Mouse (Mus musculus) CH12.LX (cell line): ENCODE measurements around the gene Gpx8. TPM values are rescaled to one million over a fixed set of nuclear protein-coding genes. Genes with fewer than 3 reads are reported as not detected.

ENCODE experiments used
- DNase-seq: peaks from one replicate; pipeline ENCODE4 v3.0.0-alpha.2; 2013; ENCODE audit errors: extremely low read depth
- H3K27ac ChIP-seq: 2 replicates; pipeline ENCODE4 v1.5.1; 2012; ENCODE audit warnings: low read depth, mild to moderate bottlenecking, control low read depth, moderate library complexity; ENCODE audit not compliant: insufficient read depth
- H3K27me3 ChIP-seq: replicated peaks from 2 replicates; pipeline ENCODE3; 2012; ENCODE audit warnings: inconsistent platforms
- H3K36me3 ChIP-seq, 2 experiments: replicated peaks in 1 of 2; 2 replicates each; pipeline versions ENCODE3 to v1.6.1; 2012; ENCODE audit warnings: inconsistent platforms in 1 of 2, low read length in 1 of 2, mild to moderate bottlenecking in 1 of 2, mixed read lengths in 1 of 2, moderate library complexity in 1 of 2; ENCODE audit not compliant: control insufficient read depth in 1 of 2, insufficient read depth in 1 of 2
- H3K4me1 ChIP-seq, 2 experiments: 2 replicates each; pipeline ENCODE4 v1.6.1; 2012; ENCODE audit warnings: inconsistent platforms in 1 of 2, moderate library complexity in 1 of 2; ENCODE audit not compliant: insufficient read depth in 2 of 2, control insufficient read depth in 1 of 2
- H3K4me2 ChIP-seq: 2 replicates; pipeline ENCODE4 v1.6.1; 2012; ENCODE audit warnings: low read depth, mild to moderate bottlenecking, control low read depth; ENCODE audit not compliant: poor library complexity, insufficient read depth, severe bottlenecking
- H3K4me3 ChIP-seq, 3 experiments: fragments of 150-350 bp in 1 of 3; sonication (generic) in 1 of 3; replicated peaks in 1 of 3; 2 replicates each; pipeline versions ENCODE3 to v1.5.1; 2011 to 2012; ENCODE audit warnings: low read depth in 2 of 3, low read length in 2 of 3, mild to moderate bottlenecking in 2 of 3, moderate library complexity in 2 of 3, control low read depth in 1 of 3, improper control_type of control experiment in 1 of 3, inconsistent platforms in 1 of 3, mixed read lengths in 1 of 3; ENCODE audit not compliant: poor library complexity in 1 of 3
- H3K79me2 ChIP-seq: replicated peaks from 2 replicates; pipeline ENCODE4 v1.6.1; 2012; ENCODE audit warnings: mild to moderate bottlenecking, moderate library complexity; ENCODE audit not compliant: control insufficient read depth, poor library complexity, insufficient read depth, severe bottlenecking; ENCODE audit errors: extremely low read depth
- H3K9ac ChIP-seq: 2 replicates; pipeline ENCODE4 v1.6.1; 2012; ENCODE audit warnings: low read depth, mild to moderate bottlenecking, control low read depth, moderate library complexity; ENCODE audit not compliant: insufficient read depth
- H3K9me3 ChIP-seq: replicated peaks from 2 replicates; pipeline ENCODE3; 2012; ENCODE audit warnings: low read length, inconsistent platforms, mixed read lengths
- CHD2 ChIP-seq: IDR thresholded peaks from 2 replicates; pipeline ENCODE4 v1.6.1; 2011; ENCODE audit warnings: low read length, improper control_type of control experiment
- E2F4 ChIP-seq: IDR thresholded peaks from 2 replicates; pipeline ENCODE4 v1.6.1; 2011; ENCODE audit warnings: low read depth, low read length, improper control_type of control experiment; ENCODE audit not compliant: insufficient replicate concordance
- ELF1 ChIP-seq: IDR thresholded peaks from 2 replicates; pipeline ENCODE4 v1.6.1; 2014; ENCODE audit warnings: low read depth, mild to moderate bottlenecking, inconsistent platforms, low read length, improper control_type of control experiment
- EP300 ChIP-seq: IDR thresholded peaks from 2 replicates; pipeline ENCODE4 v1.6.1; 2011; ENCODE audit warnings: low read length, improper control_type of control experiment
- IRF4 ChIP-seq: IDR thresholded peaks from 2 replicates; pipeline ENCODE4 v1.6.1; 2014; ENCODE audit warnings: low read depth, mild to moderate bottlenecking, inconsistent platforms, low read length, improper control_type of control experiment
- KAT2A ChIP-seq: IDR thresholded peaks from 2 replicates; pipeline ENCODE4 v1.6.1; 2012; ENCODE audit warnings: low read length, improper control_type of control experiment, inconsistent platforms; ENCODE audit not compliant: insufficient replicate concordance
- MAFK ChIP-seq: IDR thresholded peaks from 2 replicates; pipeline ENCODE4 v1.6.1; 2011; ENCODE audit warnings: low read length, improper control_type of control experiment; ENCODE audit not compliant: insufficient replicate concordance
- MAX ChIP-seq: IDR thresholded peaks from 2 replicates; pipeline ENCODE4 v1.6.1; 2011; ENCODE audit warnings: low read length, improper control_type of control experiment
- MEF2A ChIP-seq: IDR thresholded peaks from 2 replicates; pipeline ENCODE4 v1.6.1; 2014; ENCODE audit warnings: low read depth, mild to moderate bottlenecking, inconsistent platforms, low read length, improper control_type of control experiment, borderline replicate concordance
- MXI1 ChIP-seq: IDR thresholded peaks from 2 replicates; pipeline ENCODE4 v1.6.1; 2011; ENCODE audit warnings: mild to moderate bottlenecking, low read depth, low read length, improper control_type of control experiment
- MYC ChIP-seq: IDR thresholded peaks from 2 replicates; pipeline ENCODE4 v1.6.1; 2011; ENCODE audit warnings: low read depth, mild to moderate bottlenecking, improper control_type of control experiment, low read length
- NELFE ChIP-seq: IDR thresholded peaks from 2 replicates; pipeline ENCODE4 v1.6.1; 2011; ENCODE audit warnings: low read depth, low read length, improper control_type of control experiment
- POLR2A ChIP-seq: IDR thresholded peaks from 2 replicates; pipeline ENCODE4 v1.6.1; 2011; ENCODE audit warnings: low read depth, mild to moderate bottlenecking, improper control_type of control experiment, low read length
- POLR2AphosphoS2 ChIP-seq: IDR thresholded peaks from 2 replicates; pipeline ENCODE4 v1.6.1; 2011; ENCODE audit warnings: low read depth, low read length, improper control_type of control experiment
- RAD21 ChIP-seq: IDR thresholded peaks from 2 replicates; pipeline ENCODE4 v1.6.1; 2011; ENCODE audit warnings: low read depth, mild to moderate bottlenecking, low read length, improper control_type of control experiment, moderate library complexity
- UBTF ChIP-seq: IDR thresholded peaks from 2 replicates; pipeline ENCODE4 v1.6.1; 2012; ENCODE audit warnings: low read depth, mild to moderate bottlenecking, inconsistent platforms, low read length, improper control_type of control experiment, moderate library complexity
- USF1 ChIP-seq: IDR thresholded peaks from 2 replicates; pipeline ENCODE4 v1.6.1; 2014; ENCODE audit warnings: low read depth, mild to moderate bottlenecking, inconsistent platforms, low read length, improper control_type of control experiment
- ZKSCAN1 ChIP-seq: IDR thresholded peaks from 2 replicates; pipeline ENCODE4 v1.6.1; 2012; ENCODE audit warnings: low read depth, inconsistent platforms, low read length, improper control_type of control experiment, borderline replicate concordance
- ZMIZ1 ChIP-seq: IDR thresholded peaks from 2 replicates; pipeline ENCODE4 v1.6.1; 2012; ENCODE audit warnings: low read depth, mild to moderate bottlenecking, inconsistent platforms, low read length, improper control_type of control experiment
- ZNF384 ChIP-seq: IDR thresholded peaks from 2 replicates; pipeline ENCODE4 v1.6.1; 2012; ENCODE audit warnings: low read depth, low read length, improper control_type of control experiment, inconsistent platforms
- dilution Hi-C: fragments of 300-500 bp; cut with MboI; formaldehyde crosslinking; loops from 2 replicates; pipeline ENCODE4 v1.14.3; 2020; ENCODE audit warnings: low sequenced_read_pairs; ENCODE audit not compliant: extremely low pct_unique_long_range_greater_than_20kb, extremely low pct_ligation_motif_present
- in situ Hi-C: fragments of 300-500 bp; cut with MboI; formaldehyde crosslinking; loops from 3 replicates; pipeline ENCODE4 v1.14.3; 2019; ENCODE audit warnings: low sequenced_read_pairs, low pct_ligation_motif_present, low pct_unique_long_range_greater_than_20kb, mixed read lengths
- polyA plus RNA-seq: library from polyadenylated mRNA; unstranded; fragments of >175 nt; gene quantifications from 2 replicates; pipeline ENCODE4 v1.2.1, GENCODE M21; 2012; ENCODE audit warnings: low read depth; ENCODE audit not compliant: insufficient read length
- total RNA-seq, 2 experiments: library from RNA; depleted of rRNA; stranded (reverse); fragments of 300-350 nt in 1 of 2; fragments of >200 nt in 1 of 2; gene quantifications; 2 replicates each; pipeline ENCODE4 v1.2.3; 2012 to 2014

Gene Gpx8
- total and polyA plus RNA-seq, 3 experiments, result not detected

- dilution Hi-C loops, result no loop called here
- Histone ChIP-seq H3K79me2 (no peaks in the 10 kb centered on the region), H3K27ac (no peak overlapping the region), H3K4me3 (no peak overlapping the region), H3K9me3 (no peaks in the 10 kb centered on the region), H3K4me2 (no peak overlapping the region), H3K36me3 (no peaks in the 10 kb centered on the region)
- DNase-seq, result no peak
- in situ Hi-C loops, result loop anchor here (10.0 to 25.0 kb wide), 2 partner anchors 219 to 758 kb away; partner anchors contain the start of gene Ankrd55
- TF ChIP-seq IRF4 (no peak), KAT2A (no peak), ZMIZ1 (no peak), MAX (no peak), E2F4 (no peak), USF1 (no peak), MYC (no peak), CHD2 (no peak), NELFE (no peak), RAD21 (no peak), MXI1 (no peak), POLR2AphosphoS2 (no peak), ZKSCAN1 (no peak), EP300 (no peak)
- TF ChIP-seq, all 38 proteins: peak for 0
- Histone ChIP-seq H3K4me1 (no peaks in the 10 kb centered on the region), H3K9ac (no peak overlapping the region), H3K27me3 (no peaks in the 10 kb centered on the region)
Observed at GRCm38 (mm10) chr13:113045458-113046110, 626 bp downstream of the Gpx8 start.

GRCm38 (mm10) chr13:113044876-113045275 lies 1.3 kb downstream of the Gpx8 start:
- Histone ChIP-seq H3K4me2 (no peak overlapping the region), H3K4me3 (no peak overlapping the region), H3K9me3 (no peaks in the 10 kb centered on the region), H3K79me2 (no peaks in the 10 kb centered on the region), H3K36me3 (no peaks in the 10 kb centered on the region), H3K27me3 (no peaks in the 10 kb centered on the region), H3K9ac (no peak overlapping the region), H3K4me1 (no peaks in the 10 kb centered on the region), H3K27ac (no peak overlapping the region)
- DNase-seq, result no peak
- dilution Hi-C loops, result no loop called here
- TF ChIP-seq ELF1 (no peak), UBTF (no peak), MXI1 (no peak), MEF2A (no peak), IRF4 (no peak), POLR2AphosphoS2 (no peak), ZMIZ1 (no peak), ZNF384 (no peak), POLR2A (no peak), MAFK (no peak)
- in situ Hi-C loops, result loop anchor here (10.0 to 25.0 kb wide), 2 partner anchors 220 to 758 kb away; partner anchors contain the start of gene Ankrd55
